Mouse (Mus musculus): ENCODE data around the gene Zfhx3. TPM values are rescaled to one million over a fixed set of nuclear protein-coding genes. Genes with fewer than 3 reads are reported as not detected.

Gene Zfhx3
- polyA plus RNA-seq, 1 experiment = 14.0 TPM

GRCm38 (mm10) chr8:108783155-108783554 lies 840.7 kb downstream of the Zfhx3 start:
- Histone ChIP-seq H3K9me3 (replicated peaks; ENCODE audit: control insufficient read depth, insufficient read depth, low read length, poor library complexity, severe bottlenecking) (no peaks in the 10 kb centered on the region), H3K36me3 (ENCODE audit: control insufficient read depth, insufficient read depth, low read length, poor library complexity, severe bottlenecking) (no peaks in the 10 kb centered on the region), H3K27ac (ENCODE audit: insufficient read depth, low read length) (no peak overlapping the region), H3K4me1 (ENCODE audit: control insufficient read depth, insufficient read depth, low read length) (no peaks in the 10 kb centered on the region), H3K4me3 (ENCODE audit: low read depth, low read length) (no peak overlapping the region), H3K27me3 (ENCODE audit: control insufficient read depth, insufficient read depth, low read length, poor library complexity, severe bottlenecking) (no peaks in the 10 kb centered on the region), H3K9ac (ENCODE audit: low read depth, poor library complexity, severe bottlenecking) (no peak overlapping the region)
- TF ChIP-seq EP300 (IDR thresholded peaks at IDR 0.05; ENCODE audit: insufficient read depth, low read depth, low read length) = no peak
- no peak for TF ChIP-seq CTCF (IDR thresholded peaks at IDR 0.05; ENCODE audit: low read depth, low read length)
- TF ChIP-seq POLR2A (IDR thresholded peaks at IDR 0.05; ENCODE audit: insufficient read depth, low read length) = no peak

GRCm38 (mm10) chr8:108788156-108788761 lies 845.8 kb downstream of the Zfhx3 start:
- no peak overlapping the region for H3K4me3 ChIP-seq (ENCODE audit: low read depth, low read length)
- no peaks in the 10 kb centered on the region for H3K9me3 ChIP-seq (replicated peaks; ENCODE audit: control insufficient read depth, insufficient read depth, low read length, poor library complexity, severe bottlenecking)
- no peaks in the 10 kb centered on the region for H3K27me3 ChIP-seq (ENCODE audit: control insufficient read depth, insufficient read depth, low read length, poor library complexity, severe bottlenecking)
- H3K27ac ChIP-seq (ENCODE audit: insufficient read depth, low read length) = no peak overlapping the region
- no peaks in the 10 kb centered on the region for H3K36me3 ChIP-seq (ENCODE audit: control insufficient read depth, insufficient read depth, low read length, poor library complexity, severe bottlenecking)
- no peak overlapping the region for H3K9ac ChIP-seq (ENCODE audit: low read depth, poor library complexity, severe bottlenecking)
- TF ChIP-seq EP300 (IDR thresholded peaks at IDR 0.05; ENCODE audit: insufficient read depth, low read depth, low read length) = no peak
- no peaks in the 10 kb centered on the region for H3K4me1 ChIP-seq (ENCODE audit: control insufficient read depth, insufficient read depth, low read length)

GRCm38 (mm10) chr8:108788762-108789157 lies 846.3 kb downstream of the Zfhx3 start:
- H3K27ac ChIP-seq (ENCODE audit: insufficient read depth, low read length) = no peak overlapping the region
- H3K9me3 ChIP-seq (replicated peaks; ENCODE audit: control insufficient read depth, insufficient read depth, low read length, poor library complexity, severe bottlenecking) = no peaks in the 10 kb centered on the region
- no peaks in the 10 kb centered on the region for H3K4me1 ChIP-seq (ENCODE audit: control insufficient read depth, insufficient read depth, low read length)
- H3K36me3 ChIP-seq (ENCODE audit: control insufficient read depth, insufficient read depth, low read length, poor library complexity, severe bottlenecking) = no peaks in the 10 kb centered on the region
- H3K4me3 ChIP-seq (ENCODE audit: low read depth, low read length) = no peak overlapping the region
- H3K9ac ChIP-seq (ENCODE audit: low read depth, poor library complexity, severe bottlenecking) = no peak overlapping the region
- no peak for TF ChIP-seq EP300 (IDR thresholded peaks at IDR 0.05; ENCODE audit: insufficient read depth, low read depth, low read length)
- TF ChIP-seq POLR2A (IDR thresholded peaks at IDR 0.05; ENCODE audit: insufficient read depth, low read length) = no peak
- TF ChIP-seq CTCF (IDR thresholded peaks at IDR 0.05; ENCODE audit: low read depth, low read length) = no peak
- H3K27me3 ChIP-seq (ENCODE audit: control insufficient read depth, insufficient read depth, low read length, poor library complexity, severe bottlenecking) = no peaks in the 10 kb centered on the region

- no peaks in the 10 kb centered on the region for H3K36me3 ChIP-seq (ENCODE audit: control insufficient read depth, insufficient read depth, low read length, poor library complexity, severe bottlenecking)
- H3K27ac ChIP-seq (ENCODE audit: insufficient read depth, low read length) = no peak overlapping the region
- no peaks in the 10 kb centered on the region for H3K4me1 ChIP-seq (ENCODE audit: control insufficient read depth, insufficient read depth, low read length)
- H3K9ac ChIP-seq (ENCODE audit: low read depth, poor library complexity, severe bottlenecking) = no peak overlapping the region
- no peak overlapping the region for H3K4me3 ChIP-seq (ENCODE audit: low read depth, low read length)
- no peaks in the 10 kb centered on the region for H3K27me3 ChIP-seq (ENCODE audit: control insufficient read depth, insufficient read depth, low read length, poor library complexity, severe bottlenecking)
- H3K9me3 ChIP-seq (replicated peaks; ENCODE audit: control insufficient read depth, insufficient read depth, low read length, poor library complexity, severe bottlenecking) = no peaks in the 10 kb centered on the region
- TF ChIP-seq EP300 (IDR thresholded peaks at IDR 0.05; ENCODE audit: insufficient read depth, low read depth, low read length) (no peak), CTCF (IDR thresholded peaks at IDR 0.05; ENCODE audit: low read depth, low read length) (peak; percentile 35), POLR2A (IDR thresholded peaks at IDR 0.05; ENCODE audit: insufficient read depth, low read length) (no peak)
These were observed 848.3 kb downstream of the Zfhx3 start for GRCm38 (mm10) chr8:108790559-108791293.

GRCm38 (mm10) chr8:108796076-108796475 lies 853.6 kb downstream of the Zfhx3 start:
- Histone ChIP-seq H3K27me3 (ENCODE audit: control insufficient read depth, insufficient read depth, low read length, poor library complexity, severe bottlenecking) (no peaks in the 10 kb centered on the region), H3K36me3 (ENCODE audit: control insufficient read depth, insufficient read depth, low read length, poor library complexity, severe bottlenecking) (no peaks in the 10 kb centered on the region), H3K27ac (ENCODE audit: insufficient read depth, low read length) (no peak overlapping the region), H3K4me3 (ENCODE audit: low read depth, low read length) (no peak overlapping the region), H3K9ac (ENCODE audit: low read depth, poor library complexity, severe bottlenecking) (no peak overlapping the region), H3K4me1 (ENCODE audit: control insufficient read depth, insufficient read depth, low read length) (no peaks in the 10 kb centered on the region), H3K9me3 (replicated peaks; ENCODE audit: control insufficient read depth, insufficient read depth, low read length, poor library complexity, severe bottlenecking) (no peaks in the 10 kb centered on the region)
- TF ChIP-seq POLR2A (IDR thresholded peaks at IDR 0.05; ENCODE audit: insufficient read depth, low read length) = no peak
- TF ChIP-seq CTCF (IDR thresholded peaks at IDR 0.05; ENCODE audit: low read depth, low read length) = no peak
- TF ChIP-seq EP300 (IDR thresholded peaks at IDR 0.05; ENCODE audit: insufficient read depth, low read depth, low read length) = no peak

- TF ChIP-seq EP300 (IDR thresholded peaks at IDR 0.05; ENCODE audit: insufficient read depth, low read depth, low read length) (no peak), CTCF (IDR thresholded peaks at IDR 0.05; ENCODE audit: low read depth, low read length) (no peak), POLR2A (IDR thresholded peaks at IDR 0.05; ENCODE audit: insufficient read depth, low read length) (no peak)
- H3K9ac ChIP-seq (ENCODE audit: low read depth, poor library complexity, severe bottlenecking) = no peak overlapping the region
- no peaks in the 10 kb centered on the region for H3K9me3 ChIP-seq (replicated peaks; ENCODE audit: control insufficient read depth, insufficient read depth, low read length, poor library complexity, severe bottlenecking)
- no peaks in the 10 kb centered on the region for H3K36me3 ChIP-seq (ENCODE audit: control insufficient read depth, insufficient read depth, low read length, poor library complexity, severe bottlenecking)
- no peak overlapping the region for H3K4me3 ChIP-seq (ENCODE audit: low read depth, low read length)
- no peak overlapping the region for H3K27ac ChIP-seq (ENCODE audit: insufficient read depth, low read length)
- H3K4me1 ChIP-seq (ENCODE audit: control insufficient read depth, insufficient read depth, low read length) = no peaks in the 10 kb centered on the region
- H3K27me3 ChIP-seq (ENCODE audit: control insufficient read depth, insufficient read depth, low read length, poor library complexity, severe bottlenecking) = no peaks in the 10 kb centered on the region
These were observed 854.4 kb downstream of the Zfhx3 start for GRCm38 (mm10) chr8:108796882-108797281.
